ENCODE assay signal across 8 mouse cellular contexts in genomic region chr2:20967101-20967645, GRCm38 (mm10). TPM values are rescaled to one million over a fixed set of nuclear protein-coding genes. Genes with fewer than 3 reads are reported as not detected.
DNase-seq lines count a peak whose midpoint lies in the region; ATAC-seq lines count a peak whose summit lies in the region.

No protein-coding gene starts in this region.

- H3K9me3 ChIP-seq in limb, embryonic 10.5 days (replicated peaks) = no peaks in the 10 kb centered on the region
- H3K9me3 ChIP-seq in midbrain, embryonic 14.5 days (ENCODE audit: control insufficient read depth, low read length) = no peaks in the 10 kb centered on the region
- H3K9me3 ChIP-seq in stomach, embryonic 15.5 days = no peaks in the 10 kb centered on the region

- DNase-seq in layer of hippocampus, postnatal 10 days (ENCODE audit: low spot score in 2 of 2) = peak; percentile 47 to 63
- no peak for DNase-seq in layer of hippocampus, adult 9-11 months
- DNase-seq in adrenal gland, postnatal 14 days = peak; percentile 65
- peak; percentile 37 for DNase-seq in heart, postnatal 25 days (ENCODE audit: low spot score)
- DNase-seq in limb, embryonic 10.5 days (ENCODE audit: low spot score) = peak; percentile 61
- DNase-seq in midbrain, embryonic 14.5 days = peak; percentile 72

- H3K27me3 ChIP-seq in limb, embryonic 10.5 days (ENCODE audit: low read depth, poor library complexity, severe bottlenecking) = no peaks in the 10 kb centered on the region
- H3K27me3 ChIP-seq in midbrain, embryonic 14.5 days (ENCODE audit: control insufficient read depth, insufficient read depth, low read length) = no peaks in the 10 kb centered on the region
- no peaks in the 10 kb centered on the region for H3K27me3 ChIP-seq in stomach, embryonic 15.5 days (replicated peaks)

- H3K4me2 ChIP-seq in midbrain, embryonic 14.5 days (ENCODE audit: low read length) = peak overlapping the region; percentile 77
- H3K4me2 ChIP-seq in stomach, embryonic 15.5 days = peak overlapping the region; percentile 65

- peaks cover 39% of the 10 kb centered on the region for H3K4me1 ChIP-seq in limb, embryonic 10.5 days
- peaks cover 31% of the 10 kb centered on the region for H3K4me1 ChIP-seq in midbrain, embryonic 14.5 days (ENCODE audit: control insufficient read depth, insufficient read depth, low read length)
- H3K4me1 ChIP-seq in stomach, embryonic 15.5 days = peaks cover 15% of the 10 kb centered on the region

- H3K36me3 ChIP-seq in limb, embryonic 10.5 days = no peaks in the 10 kb centered on the region
- no peaks in the 10 kb centered on the region for H3K36me3 ChIP-seq in midbrain, embryonic 14.5 days (ENCODE audit: control insufficient read depth, insufficient read depth, low read length)
- H3K36me3 ChIP-seq in stomach, embryonic 15.5 days = no peaks in the 10 kb centered on the region

- peak; percentile 47; the same call in 1 of the 2 replicates for ATAC-seq in erythroblast, adult 5-6 weeks (replicated peaks; ENCODE audit: low FRiP score, poor library complexity, severe bottlenecking)
- no peak for ATAC-seq in midbrain, embryonic 14.5 days (ENCODE audit: low FRiP score, low TSS enrichment)
- no peak for ATAC-seq in stomach, embryonic 15.5 days (ENCODE audit: insufficient read depth, low FRiP score, low read depth)

- peak overlapping the region; percentile 99 for H3K9ac ChIP-seq in midbrain, embryonic 14.5 days (replicated peaks; ENCODE audit: low read length)
- H3K9ac ChIP-seq in stomach, embryonic 15.5 days = peak overlapping the region; percentile 90

- intact Hi-C loops in heart, postnatal 25 days (cut with DNase I) = loop anchor here (5.0 to 10.0 kb wide), 2 partner anchors 235 to 242 kb away; no protein-coding TSS in a partner anchor

- WGBS in limb, embryonic 10.5 days = under 1% methylated on average over 13 of the region's 13 CpGs
- WGBS in midbrain, embryonic 14.5 days = under 1% methylated on average over 13 of the region's 13 CpGs
- 4% methylated on average over 13 of the region's 13 CpGs for WGBS in stomach, embryonic 15.5 days

- peak overlapping the region; percentile 99 for H3K27ac ChIP-seq in limb, embryonic 10.5 days
- peak overlapping the region; percentile 100 for H3K27ac ChIP-seq in midbrain, embryonic 14.5 days (replicated peaks; ENCODE audit: low read depth, low read length)
- H3K27ac ChIP-seq in stomach, embryonic 15.5 days = peak overlapping the region; percentile 99

- H3K4me3 ChIP-seq in limb, embryonic 10.5 days = peak overlapping the region; percentile 83
- peak overlapping the region; percentile 93 for H3K4me3 ChIP-seq in midbrain, embryonic 14.5 days (replicated peaks; ENCODE audit: low read depth, low read length)
- H3K4me3 ChIP-seq in stomach, embryonic 15.5 days (replicated peaks) = peak overlapping the region; percentile 93

RNA-seq across cellular contexts. Expression of gene Arhgap21, which starts 1.5 kb away (rescaled TPM):
- 100 to 1,000 TPM; 305 to 313 TPM for total RNA-seq in layer of hippocampus, postnatal 10 days (2021)
- 59.0 and 62.5 TPM in 2 replicates for total RNA-seq in adrenal gland, postnatal 14 days (2021)
- total RNA-seq in erythroblast, adult 5-6 weeks (2015; ENCODE audit: low replicate concordance) = 16.7 and 28.4 TPM in 2 replicates
- total RNA-seq in erythroblast, adult 5-6 weeks (2017; ENCODE audit: low replicate concordance) = 40.7 and 50.3 TPM in 2 replicates
- 10 to 100 TPM; 70.6 to 77.9 TPM for total RNA-seq in heart, postnatal 25 days (2021)
- polyA plus RNA-seq in limb, embryonic 10.5 days (2016; fragmentation: Nextera tagmentation; extraction: Ambion mirVana) = 12.9 and 13.6 TPM in 2 replicates
- 62.7 TPM in 2 replicates for polyA plus RNA-seq in midbrain, embryonic 14.5 days (2014; fragmentation: Nextera tagmentation; extraction: Ambion mirVana)
- 11.9 and 14.5 TPM in 2 replicates for polyA plus RNA-seq in stomach, embryonic 15.5 days (2015; fragmentation: Nextera tagmentation; extraction: Ambion mirVana)
